Mouse (Mus musculus): Measurements from ENCODE around the gene Ebf1.

Ebf1 gene

GRCm38 (mm10) chr11:44777331-44778310, 160.5 kb downstream of the Ebf1 start:
- no peak for DNase-seq (ENCODE audit: inconsistent ontology term)

GRCm38 (mm10) chr11:44779030-44779429, 161.9 kb downstream of the Ebf1 start:
- peak; percentile 7 for DNase-seq (ENCODE audit: inconsistent ontology term)

DNA sequence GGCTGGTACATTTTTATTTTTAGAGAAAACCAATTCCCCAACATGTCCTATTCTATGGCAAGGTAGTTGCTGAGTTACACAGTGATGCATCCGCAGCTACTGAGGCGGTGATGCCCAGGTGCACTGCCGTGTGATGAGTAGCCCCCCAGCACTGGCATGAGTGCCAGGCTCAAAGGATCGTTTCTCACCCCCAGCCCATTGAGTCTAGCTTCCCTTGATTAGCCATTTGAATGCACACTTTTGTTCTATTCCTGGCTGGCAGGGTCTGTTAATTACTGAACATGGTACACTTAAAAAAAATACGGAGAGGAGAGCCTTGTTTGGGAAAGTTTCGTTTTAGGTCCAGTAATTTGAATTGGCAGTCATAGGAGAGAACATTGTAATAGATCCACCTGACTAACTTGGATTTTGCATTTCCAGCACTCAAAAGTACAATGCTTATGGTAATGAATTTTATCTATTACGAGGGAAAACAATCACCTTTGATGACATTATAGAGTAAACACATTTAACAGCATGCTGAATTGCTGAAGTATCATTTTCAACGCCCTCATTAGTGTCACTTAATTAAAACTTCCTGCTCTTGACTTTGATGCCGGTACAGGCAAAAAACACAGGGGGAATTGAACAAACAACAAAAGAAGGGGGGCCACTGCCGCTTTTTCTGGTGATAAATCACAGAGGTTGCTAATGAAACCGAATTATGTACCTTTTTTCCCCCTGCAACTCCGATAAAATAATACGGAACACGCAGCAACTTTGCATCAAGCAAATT, 167.3 kb downstream of the Ebf1 start:
- DNase-seq (ENCODE audit: inconsistent ontology term) = peak; percentile 11

- no peak for DNase-seq (ENCODE audit: inconsistent ontology term)
Observed at GRCm38 (mm10) chr11:44785063-44785462, 167.9 kb downstream of the Ebf1 start.

DNA sequence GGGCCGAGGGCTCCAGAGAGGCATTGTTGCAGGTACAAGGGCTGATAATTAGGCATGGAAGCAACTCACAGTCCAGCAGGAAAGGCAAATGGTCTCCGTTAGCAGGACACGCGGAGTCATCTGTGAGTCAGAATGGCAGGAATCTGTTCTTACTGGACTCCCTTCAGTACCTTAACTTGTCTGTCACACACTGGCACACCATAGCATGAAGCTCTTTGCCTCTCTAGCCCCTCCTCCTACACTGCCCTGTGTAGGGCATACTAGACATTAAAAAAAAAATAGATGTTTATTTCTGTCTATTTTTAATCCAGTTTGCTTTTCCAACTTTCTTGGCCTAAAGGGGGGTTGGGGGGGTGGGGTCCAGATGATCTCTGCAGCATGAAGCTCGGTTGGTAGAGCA, 168.4 kb downstream of the Ebf1 start:
- DNase-seq (ENCODE audit: inconsistent ontology term) = no peak

DNA sequence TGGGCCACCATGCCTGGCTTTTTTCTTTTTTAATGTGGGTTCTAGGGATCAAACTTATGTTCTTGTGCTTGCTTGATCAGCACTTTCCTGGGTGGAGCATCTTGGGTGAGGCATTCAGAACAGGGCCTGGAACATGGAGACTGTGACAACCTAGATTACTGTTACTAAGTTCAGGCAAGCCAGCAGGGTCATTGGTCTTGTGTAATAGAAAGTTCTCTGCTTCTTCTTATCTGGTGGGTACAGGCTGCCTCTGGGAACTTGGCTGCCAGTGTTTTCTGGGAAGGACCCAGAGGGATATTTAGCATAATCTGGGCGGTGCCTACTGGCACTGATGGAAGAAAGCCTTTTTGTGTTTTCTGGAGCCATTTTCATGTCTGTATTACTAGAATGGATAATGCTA, 170.9 kb downstream of the Ebf1 start:
- DNase-seq (ENCODE audit: inconsistent ontology term) = no peak

GRCm38 (mm10) chr11:44792816-44793215, 175.7 kb downstream of the Ebf1 start:
- no peak for DNase-seq (ENCODE audit: inconsistent ontology term)

DNA sequence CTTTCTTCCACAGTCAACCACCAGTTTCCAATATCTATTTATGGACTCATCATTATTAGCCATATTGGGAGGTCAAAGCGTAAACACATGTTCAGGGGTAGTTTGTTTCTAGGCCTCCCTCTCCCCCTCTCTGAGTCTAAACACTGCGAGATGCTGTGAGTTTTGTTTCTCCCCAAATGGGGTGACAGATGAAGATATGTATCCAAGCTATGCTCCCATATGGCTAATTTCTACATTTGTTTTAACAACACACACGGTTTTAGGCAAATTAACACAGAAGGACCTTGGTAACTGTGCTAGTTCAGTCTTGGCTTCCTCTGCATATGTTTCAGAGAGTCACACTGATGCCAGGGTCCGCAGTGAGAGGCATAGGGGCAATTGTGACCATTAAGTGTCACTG, 177.8 kb downstream of the Ebf1 start:
- DNase-seq (ENCODE audit: inconsistent ontology term) = no peak

DNA sequence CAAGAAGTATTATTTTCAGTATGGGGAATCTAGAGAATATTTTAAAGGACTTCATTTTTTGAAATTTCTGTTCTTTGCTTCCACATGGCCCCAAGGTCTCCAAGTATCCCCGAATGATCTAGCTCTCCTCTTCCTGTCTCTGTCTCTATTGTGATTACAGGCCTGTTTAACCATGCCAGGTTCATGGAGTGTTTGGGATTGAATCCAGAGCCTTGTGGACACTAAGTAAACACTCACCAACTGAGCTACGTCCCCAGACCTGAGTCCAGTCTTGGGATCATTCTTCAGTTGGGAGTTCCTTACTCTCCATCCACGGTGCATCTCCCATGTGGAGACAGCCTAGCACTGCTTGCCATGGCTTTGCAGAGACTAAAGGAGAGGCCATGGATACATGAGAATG, 178.7 kb downstream of the Ebf1 start:
- no peak for DNase-seq (ENCODE audit: inconsistent ontology term)

DNA sequence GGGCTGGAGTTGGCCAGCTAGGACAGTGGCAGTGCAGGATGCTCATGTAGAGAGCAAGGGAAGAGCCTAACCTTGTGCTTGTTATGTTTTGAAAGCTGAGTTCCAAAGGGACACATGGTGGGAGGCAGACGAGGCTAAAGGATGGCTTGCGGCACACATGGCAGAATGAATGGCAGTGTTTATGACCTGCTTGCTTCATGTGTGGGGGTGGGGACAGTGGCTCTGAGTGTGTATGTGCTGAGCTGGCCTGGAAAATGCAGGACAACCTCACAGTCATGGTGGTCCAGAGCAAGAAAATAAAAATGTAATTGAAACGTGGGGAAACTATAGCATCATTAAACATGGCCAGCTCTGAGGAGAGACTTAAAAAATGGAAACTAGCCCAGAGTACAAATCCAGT, 181.2 kb downstream of the Ebf1 start:
- DNase-seq (ENCODE audit: inconsistent ontology term) = no peak

GRCm38 (mm10) chr11:44804046-44804445, 186.9 kb downstream of the Ebf1 start:
- no peak for DNase-seq (ENCODE audit: inconsistent ontology term)

- DNase-seq (ENCODE audit: inconsistent ontology term) = peak; percentile 56
Observed at GRCm38 (mm10) chr11:44806589-44806988, 189.5 kb downstream of the Ebf1 start.

GRCm38 (mm10) chr11:44808855-44809546, 191.9 kb downstream of the Ebf1 start:
- no peak for DNase-seq (ENCODE audit: inconsistent ontology term)

DNA sequence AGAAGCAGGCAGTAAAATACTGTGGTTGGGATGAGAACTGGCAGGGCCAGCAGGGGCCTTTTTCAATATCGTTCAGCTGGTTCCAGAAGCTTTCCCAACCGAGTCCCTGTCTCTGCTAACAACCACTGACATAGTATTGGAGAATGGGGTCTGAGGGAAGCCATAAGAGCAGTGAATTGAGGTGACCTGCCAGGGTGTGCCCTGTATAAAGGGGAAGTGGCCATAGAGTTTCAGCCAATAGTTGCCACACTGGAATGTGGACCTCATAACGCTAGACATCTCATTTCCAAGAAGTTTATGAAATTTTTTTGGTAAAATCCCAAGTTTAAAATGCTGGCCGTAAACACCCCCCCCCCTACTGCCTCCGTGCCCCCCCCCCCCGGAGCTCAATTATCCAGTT, 193.9 kb downstream of the Ebf1 start:
- DNase-seq (ENCODE audit: inconsistent ontology term) = no peak

GRCm38 (mm10) chr11:44812193-44812746, 195.2 kb downstream of the Ebf1 start:
- peak; percentile 14 for DNase-seq (ENCODE audit: inconsistent ontology term)

- no peak for DNase-seq (ENCODE audit: inconsistent ontology term)
Observed at GRCm38 (mm10) chr11:44813534-44813933, 196.4 kb downstream of the Ebf1 start.

DNA sequence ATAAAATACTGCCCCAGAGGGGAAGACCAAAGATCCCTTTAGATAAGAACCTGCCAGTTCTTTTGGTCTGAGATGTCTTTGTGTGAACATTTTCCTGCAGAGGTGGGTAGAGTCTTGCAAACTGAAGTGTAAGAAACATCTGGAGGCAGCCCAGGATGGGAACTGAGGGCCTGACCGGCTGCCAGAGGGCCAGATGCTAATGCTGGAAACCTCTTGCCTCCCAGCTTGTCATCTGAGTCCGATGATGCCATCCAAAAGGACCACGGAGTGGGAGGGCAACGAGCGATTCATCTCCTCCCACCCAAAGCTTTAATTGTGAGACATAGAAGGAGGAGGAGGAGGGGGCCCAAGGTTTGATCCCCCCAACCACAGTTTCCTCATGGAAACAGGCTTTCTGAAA, 197.7 kb downstream of the Ebf1 start:
- no peak for DNase-seq (ENCODE audit: inconsistent ontology term)

- DNase-seq (ENCODE audit: inconsistent ontology term) = no peak
Observed at GRCm38 (mm10) chr11:44815991-44816390, 198.9 kb downstream of the Ebf1 start.

GRCm38 (mm10) chr11:44822312-44822711, 205.2 kb downstream of the Ebf1 start:
- DNase-seq (ENCODE audit: inconsistent ontology term) = no peak

GRCm38 (mm10) chr11:44832227-44832939, 215.3 kb downstream of the Ebf1 start:
- no peak for DNase-seq (ENCODE audit: inconsistent ontology term)

DNA sequence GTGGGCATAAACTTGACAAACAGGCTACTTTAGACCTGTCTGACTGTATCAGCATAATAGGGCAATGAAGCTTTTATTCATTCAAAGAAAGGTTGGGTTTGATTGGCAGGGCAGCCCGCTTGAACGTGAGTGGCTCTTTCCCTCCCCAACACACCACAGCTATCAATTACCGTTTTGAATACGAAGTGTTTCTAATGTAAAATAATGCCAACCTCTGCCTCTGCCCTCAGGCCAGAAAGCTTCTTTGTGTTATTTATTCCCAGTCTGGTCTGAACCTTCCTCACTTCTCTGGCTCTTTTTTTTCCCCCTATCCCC, 215.8 kb downstream of the Ebf1 start:
- no peak for DNase-seq (ENCODE audit: inconsistent ontology term)
